23 mouse cellular contexts compared by ENCODE assay signal in the genomic region with DNA sequence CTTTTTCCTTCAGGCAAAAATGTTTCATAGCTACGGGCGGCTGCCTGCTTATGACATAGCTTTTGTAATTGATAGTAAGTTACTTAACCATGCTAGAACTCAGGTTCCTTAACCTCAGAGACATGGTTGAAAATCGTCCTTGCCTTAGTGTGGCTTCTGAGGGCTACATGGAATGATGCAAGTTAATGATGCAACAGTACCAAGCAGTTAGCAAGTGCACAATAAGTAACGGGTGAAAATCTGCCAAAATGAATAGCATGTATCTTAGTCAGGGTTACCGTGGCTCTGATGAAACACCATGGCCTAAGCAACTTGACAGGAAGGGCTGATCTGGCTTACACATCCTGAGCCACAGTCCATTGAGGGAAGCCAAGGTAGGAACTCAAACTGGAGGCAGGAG. TPM values are rescaled to one million over a fixed set of nuclear protein-coding genes. Genes with fewer than 3 reads are reported as not detected.
DNase-seq lines count a peak whose midpoint lies in the region; ATAC-seq and TF ChIP-seq lines count a peak whose summit lies in the region.
"Had no signal": no experiment of that assay in that cellular context is flagged by ENCODE, and none has a peak within 500 bp of the region (broad histone marks: within the 10 kb centered on the region; RNA-seq: fewer than 3 reads in every experiment).

No protein-coding gene starts in this region.

- H3K27ac ChIP-seq in gastrocnemius, adult 2 months: no peak overlapping the region
- H3K27ac ChIP-seq: embryonic facial prominence, embryonic 10.5 days; heart, embryonic 15.5 days; hindbrain, embryonic 12.5 days; kidney, postnatal 0 days; neural tube, embryonic 13.5 days had no signal

- H3K9me3 ChIP-seq in megakaryocyte, embryonic 14.5 days: no peaks in the 10 kb centered on the region
- H3K9me3 ChIP-seq: embryonic facial prominence, embryonic 10.5 days; heart, embryonic 15.5 days; hindbrain, embryonic 12.5 days; neural tube, embryonic 13.5 days had no signal

- H3K36me3 ChIP-seq in megakaryocyte, embryonic 14.5 days (replicated peaks; ENCODE audit: low read length): peaks cover 83% of the 10 kb centered on the region
- H3K36me3 ChIP-seq: embryonic facial prominence, embryonic 10.5 days; heart, embryonic 15.5 days; hindbrain, embryonic 12.5 days; neural tube, embryonic 13.5 days had no signal

- no peak for TF ChIP-seq CTCF in gastrocnemius, adult 2 months (IDR thresholded peaks at IDR 0.05)

- DNase-seq in 416B (ENCODE audit: low read depth): peak; percentile 97
- peak; percentile 47 for DNase-seq in Muller cell, postnatal 12 days (ENCODE audit: inconsistent ontology term)
- DNase-seq in gastrocnemius, adult 2 months: no peak
- no peak for DNase-seq in layer of hippocampus, postnatal 25 days (ENCODE audit: extremely low spot score in 1 of 2, low spot score in 1 of 2)
- no peak for DNase-seq in gastrocnemius, postnatal 4 days (ENCODE audit: low spot score in 2 of 2)
- no peak for DNase-seq in lung, postnatal 25 days (ENCODE audit: low spot score)
- DNase-seq: adrenal gland, postnatal 25 days; cerebellum, postnatal 25 days; right cerebral cortex, postnatal 4 days had no signal

- peaks cover 92% of the 10 kb centered on the region for H3K4me1 ChIP-seq in megakaryocyte, embryonic 14.5 days

- intact Hi-C loops in gastrocnemius, adult 2 months (cut with DNase I): no loop called here

- ATAC-seq in granulocyte monocyte progenitor cell, adult 5-6 weeks (replicated peaks; ENCODE audit: poor library complexity, severe bottlenecking): peak; percentile 87
- ATAC-seq: midbrain, embryonic 16.5 days had no signal

- H3K27me3 ChIP-seq in megakaryocyte, embryonic 14.5 days (replicated peaks): no peaks in the 10 kb centered on the region
- H3K27me3 ChIP-seq: heart, embryonic 15.5 days; hindbrain, embryonic 12.5 days; neural tube, embryonic 13.5 days had no signal

- peak overlapping the region; percentile 48 for H3K4me3 ChIP-seq in megakaryocyte, embryonic 14.5 days (replicated peaks)
- H3K4me3 ChIP-seq in gastrocnemius, adult 2 months: no peak overlapping the region
- H3K4me3 ChIP-seq: embryonic facial prominence, embryonic 10.5 days; heart, embryonic 15.5 days; hindbrain, embryonic 12.5 days; neural tube, embryonic 13.5 days had no signal

RNA-seq across cellular contexts. Expression of gene Gm10322, which starts 51.3 kb away (rescaled TPM):
- total RNA-seq in granulocyte monocyte progenitor cell, adult 5-6 weeks (2014; fragmentation: Nextera tagmentation): not detected in 2 replicates
- total RNA-seq in granulocyte monocyte progenitor cell, adult 5-6 weeks (2017): not detected in 2 replicates
- polyA plus RNA-seq in megakaryocyte, embryonic 14.5 days (2012; ENCODE audit: insufficient read depth, low replicate concordance): not detected in 2 replicates
- not detected for total RNA-seq in gastrocnemius, adult 2 months (2021)
- total RNA-seq in layer of hippocampus, postnatal 25 days (2021): not detected
- total RNA-seq in gastrocnemius, postnatal 4 days (2021): not detected
- total RNA-seq: adrenal gland, postnatal 25 days; left cerebral cortex, postnatal 10 days had no signal
- polyA plus RNA-seq: embryonic facial prominence, embryonic 10.5 days; gonadal fat pad, adult 2 months; heart, embryonic 15.5 days; hindbrain, embryonic 12.5 days; intestine, embryonic 14.5 days; liver, embryonic 16.5 days; midbrain, embryonic 16.5 days; neural tube, embryonic 13.5 days; stomach, embryonic 14.5 days; thymus, postnatal 0 days had no signal

RNA-seq across cellular contexts. Expression of gene Mcu, which starts 51.9 kb away (rescaled TPM):
- 29.6 and 40.0 TPM in 2 replicates for total RNA-seq in granulocyte monocyte progenitor cell, adult 5-6 weeks (2014; fragmentation: Nextera tagmentation)
- 43.1 and 46.4 TPM in 2 replicates for total RNA-seq in granulocyte monocyte progenitor cell, adult 5-6 weeks (2017)
- 36.5 and 38.7 TPM in 2 replicates for polyA plus RNA-seq in megakaryocyte, embryonic 14.5 days (2012; ENCODE audit: insufficient read depth, low replicate concordance)
- total RNA-seq in gastrocnemius, adult 2 months (2021): 10 to 100 TPM; 36.0 to 42.0 TPM
- 10 to 100 TPM; 47.4 to 54.5 TPM for total RNA-seq in layer of hippocampus, postnatal 25 days (2021)
- total RNA-seq in gastrocnemius, postnatal 4 days (2021): 10 to 100 TPM; 81.5 to 87.4 TPM

Comparison
In these comparisons a context has a peak if more than half of its experiments do, and no peak if none do; other contexts are left out.
1. DNase-seq: peak in 416B (single experiment) and Muller cell, postnatal 12 days (single experiment); none in gastrocnemius, adult 2 months (single experiment), layer of hippocampus, postnatal 25 days (0 of 2), gastrocnemius, postnatal 4 days (0 of 2) and lung, postnatal 25 days (single experiment).